Mouse (Mus musculus): ENCODE measurements around the gene Tmem247. TPM values are rescaled to one million over a fixed set of nuclear protein-coding genes. Genes with fewer than 3 reads are reported as not detected.

Tmem247 gene
- polyA plus RNA-seq (2012; rRNA removed), result not detected in 2 replicates

- H3K4me3 ChIP-seq (replicated peaks; ENCODE audit: insufficient read depth, low read depth, low read length), result no peak within 1 kb of the TSS
- TF ChIP-seq POLR2A (IDR thresholded peaks at IDR 0.05; ENCODE audit: borderline replicate concordance, insufficient read depth, low read length), result no peak
- TF ChIP-seq CTCF (IDR thresholded peaks at IDR 0.05; ENCODE audit: borderline replicate concordance, insufficient read depth, low read depth, low read length), result no peak
- DNase-seq, result no peak
- no peaks in the 10 kb centered on the region for H3K27me3 ChIP-seq (ENCODE audit: control insufficient read depth, insufficient read depth, low read length)
- H3K4me1 ChIP-seq (ENCODE audit: control insufficient read depth, insufficient read depth, low read length), result no peaks in the 10 kb centered on the region
- H3K27ac ChIP-seq (ENCODE audit: insufficient read depth, low read length), result no peak within 1 kb of the TSS
- 90% methylated on average over 10 of the region's 10 CpGs for WGBS
Measured at GRCm38 (mm10) chr17:86917048-86917447, at the start of gene Tmem247. Tmem247 (plus strand) TSS chr17:86917348.

- H3K4me3 ChIP-seq (replicated peaks; ENCODE audit: insufficient read depth, low read depth, low read length), result no peak overlapping the region
- no peak for DNase-seq
- H3K4me1 ChIP-seq (ENCODE audit: control insufficient read depth, insufficient read depth, low read length), result no peaks in the 10 kb centered on the region
- no peak overlapping the region for H3K27ac ChIP-seq (ENCODE audit: insufficient read depth, low read length)
- no peak for TF ChIP-seq POLR2A (IDR thresholded peaks at IDR 0.05; ENCODE audit: borderline replicate concordance, insufficient read depth, low read length)
- no peak for TF ChIP-seq CTCF (IDR thresholded peaks at IDR 0.05; ENCODE audit: borderline replicate concordance, insufficient read depth, low read depth, low read length)
- H3K27me3 ChIP-seq (ENCODE audit: control insufficient read depth, insufficient read depth, low read length), result no peaks in the 10 kb centered on the region
- WGBS, result 85% methylated on average over 8 of the region's 8 CpGs
Measured at GRCm38 (mm10) chr17:86870586-86870985, 46.6 kb upstream of the Tmem247 start.

GRCm38 (mm10) chr17:86872643-86873042, 44.5 kb upstream of the Tmem247 start:
- no peaks in the 10 kb centered on the region for H3K27me3 ChIP-seq (ENCODE audit: control insufficient read depth, insufficient read depth, low read length)
- TF ChIP-seq CTCF (IDR thresholded peaks at IDR 0.05; ENCODE audit: borderline replicate concordance, insufficient read depth, low read depth, low read length), result no peak
- TF ChIP-seq POLR2A (IDR thresholded peaks at IDR 0.05; ENCODE audit: borderline replicate concordance, insufficient read depth, low read length), result no peak
- no peak for DNase-seq
- H3K4me3 ChIP-seq (replicated peaks; ENCODE audit: insufficient read depth, low read depth, low read length), result no peak overlapping the region
- 88% methylated on average over 6 of the region's 6 CpGs for WGBS
- H3K27ac ChIP-seq (ENCODE audit: insufficient read depth, low read length), result no peak overlapping the region
- no peaks in the 10 kb centered on the region for H3K4me1 ChIP-seq (ENCODE audit: control insufficient read depth, insufficient read depth, low read length)

- H3K27ac ChIP-seq (ENCODE audit: insufficient read depth, low read length), result no peak overlapping the region
- TF ChIP-seq POLR2A (IDR thresholded peaks at IDR 0.05; ENCODE audit: borderline replicate concordance, insufficient read depth, low read length) (no peak), CTCF (IDR thresholded peaks at IDR 0.05; ENCODE audit: borderline replicate concordance, insufficient read depth, low read depth, low read length) (no peak)
- H3K4me3 ChIP-seq (replicated peaks; ENCODE audit: insufficient read depth, low read depth, low read length), result no peak overlapping the region
- no peak for DNase-seq
- no peaks in the 10 kb centered on the region for H3K4me1 ChIP-seq (ENCODE audit: control insufficient read depth, insufficient read depth, low read length)
- no peaks in the 10 kb centered on the region for H3K27me3 ChIP-seq (ENCODE audit: control insufficient read depth, insufficient read depth, low read length)
- WGBS, result 86% methylated on average over 9 of the region's 9 CpGs
Measured at GRCm38 (mm10) chr17:86876940-86877339, 40.2 kb upstream of the Tmem247 start.

- WGBS, result 67% methylated on average over 2 of the region's 2 CpGs
- DNase-seq, result no peak
- Histone ChIP-seq H3K27ac (ENCODE audit: insufficient read depth, low read length) (no peak overlapping the region), H3K27me3 (ENCODE audit: control insufficient read depth, insufficient read depth, low read length) (no peaks in the 10 kb centered on the region), H3K4me3 (replicated peaks; ENCODE audit: insufficient read depth, low read depth, low read length) (no peak overlapping the region), H3K4me1 (ENCODE audit: control insufficient read depth, insufficient read depth, low read length) (no peaks in the 10 kb centered on the region)
- no peak for TF ChIP-seq POLR2A (IDR thresholded peaks at IDR 0.05; ENCODE audit: borderline replicate concordance, insufficient read depth, low read length)
- TF ChIP-seq CTCF (IDR thresholded peaks at IDR 0.05; ENCODE audit: borderline replicate concordance, insufficient read depth, low read depth, low read length), result no peak
Measured at GRCm38 (mm10) chr17:86877747-86878146, 39.4 kb upstream of the Tmem247 start.

GRCm38 (mm10) chr17:86880056-86880455, 37.1 kb upstream of the Tmem247 start:
- Histone ChIP-seq H3K4me1 (ENCODE audit: control insufficient read depth, insufficient read depth, low read length) (no peaks in the 10 kb centered on the region), H3K27me3 (ENCODE audit: control insufficient read depth, insufficient read depth, low read length) (no peaks in the 10 kb centered on the region), H3K4me3 (replicated peaks; ENCODE audit: insufficient read depth, low read depth, low read length) (no peak overlapping the region), H3K27ac (ENCODE audit: insufficient read depth, low read length) (no peak overlapping the region)
- no peak for DNase-seq
- 54% methylated on average over 10 of the region's 10 CpGs for WGBS
- no peak for TF ChIP-seq POLR2A (IDR thresholded peaks at IDR 0.05; ENCODE audit: borderline replicate concordance, insufficient read depth, low read length)
- TF ChIP-seq CTCF (IDR thresholded peaks at IDR 0.05; ENCODE audit: borderline replicate concordance, insufficient read depth, low read depth, low read length), result no peak

- H3K4me1 ChIP-seq (ENCODE audit: control insufficient read depth, insufficient read depth, low read length), result no peaks in the 10 kb centered on the region
- TF ChIP-seq POLR2A (IDR thresholded peaks at IDR 0.05; ENCODE audit: borderline replicate concordance, insufficient read depth, low read length) (no peak), CTCF (IDR thresholded peaks at IDR 0.05; ENCODE audit: borderline replicate concordance, insufficient read depth, low read depth, low read length) (no peak)
- no peak overlapping the region for H3K4me3 ChIP-seq (replicated peaks; ENCODE audit: insufficient read depth, low read depth, low read length)
- H3K27ac ChIP-seq (ENCODE audit: insufficient read depth, low read length), result no peak overlapping the region
- H3K27me3 ChIP-seq (ENCODE audit: control insufficient read depth, insufficient read depth, low read length), result no peaks in the 10 kb centered on the region
- WGBS, result 91% methylated on average over 4 of the region's 4 CpGs
- DNase-seq, result no peak
Measured at GRCm38 (mm10) chr17:86880461-86881044, 36.6 kb upstream of the Tmem247 start.

GRCm38 (mm10) chr17:86895191-86895590, 22.0 kb upstream of the Tmem247 start:
- WGBS, result 45% methylated on average over 4 of the region's 4 CpGs
- Histone ChIP-seq H3K4me3 (replicated peaks; ENCODE audit: insufficient read depth, low read depth, low read length) (no peak overlapping the region), H3K27me3 (ENCODE audit: control insufficient read depth, insufficient read depth, low read length) (no peaks in the 10 kb centered on the region), H3K27ac (ENCODE audit: insufficient read depth, low read length) (no peak overlapping the region), H3K4me1 (ENCODE audit: control insufficient read depth, insufficient read depth, low read length) (no peaks in the 10 kb centered on the region)
- TF ChIP-seq CTCF (IDR thresholded peaks at IDR 0.05; ENCODE audit: borderline replicate concordance, insufficient read depth, low read depth, low read length) (no peak), POLR2A (IDR thresholded peaks at IDR 0.05; ENCODE audit: borderline replicate concordance, insufficient read depth, low read length) (no peak)
- no peak for DNase-seq

Measured in cerebellum, adult 2 months (tissue).